Mouse (Mus musculus) cerebellum, postnatal 10 days (tissue): Measurements from ENCODE around the gene Gpatch2.

Source experiments
- DNase-seq, 2 experiments: peaks; one replicate each; pipeline ENCODE4 v3.0.0; 2021; ENCODE audit warnings: mixed read lengths in 2 of 2

Gene Gpatch2

DNA sequence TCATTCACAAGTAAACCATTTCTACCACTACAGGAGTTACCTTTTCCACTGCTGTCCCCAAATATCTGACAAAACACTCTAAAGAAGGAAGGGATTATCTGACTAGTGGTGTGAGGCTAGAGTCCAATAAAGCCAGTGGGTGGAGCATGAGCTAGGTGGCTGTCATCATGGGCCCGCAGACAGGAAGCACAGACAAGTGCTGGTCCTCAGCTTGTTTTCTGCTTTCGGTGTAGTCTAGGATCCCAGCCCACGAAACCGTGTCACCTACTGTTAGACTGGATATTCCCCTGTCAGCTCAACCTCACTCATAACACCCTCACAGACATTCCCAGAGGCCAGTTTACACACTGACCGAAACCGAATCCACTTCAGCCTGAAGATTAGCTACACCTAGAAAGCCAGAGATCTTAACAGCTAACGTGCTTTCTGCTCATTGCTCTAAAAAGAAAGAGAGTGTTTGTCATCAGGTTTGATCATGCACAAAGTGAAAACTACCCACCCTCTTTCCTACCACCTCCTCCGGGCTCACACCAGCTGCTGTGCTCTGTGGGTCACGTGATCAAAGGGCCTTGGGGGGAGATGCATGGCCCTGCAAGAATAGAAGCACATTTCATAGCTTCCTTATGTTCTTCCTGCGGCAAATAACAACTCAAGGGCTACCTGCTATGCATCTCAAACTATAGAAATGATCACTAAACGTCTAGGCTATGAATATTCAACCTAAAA lies 161.8 kb downstream of the Gpatch2 start:
- DNase-seq, result no peak

GRCm38 (mm10) chr1:187377865-187378524 lies 162.7 kb downstream of the Gpatch2 start:
- no peak for DNase-seq

DNA sequence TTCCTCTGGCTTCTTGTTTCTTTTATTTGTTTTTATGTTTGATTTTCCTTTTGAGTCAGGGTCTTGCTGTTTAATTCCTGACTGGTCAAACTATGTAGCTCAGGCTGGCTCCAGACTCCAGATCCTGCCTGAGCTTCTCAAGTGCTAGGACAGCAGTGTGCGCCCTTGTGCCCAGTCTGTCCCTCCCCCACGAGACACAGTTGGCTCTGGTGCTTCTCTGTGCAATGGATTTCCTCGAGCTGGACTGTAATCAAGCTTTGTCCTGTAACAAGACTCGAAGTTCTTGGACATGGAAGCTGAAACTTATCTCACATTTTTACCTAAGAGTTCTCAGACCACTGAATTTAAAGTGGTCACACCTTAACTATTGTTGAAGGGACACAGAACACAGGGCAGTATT lies 174.2 kb downstream of the Gpatch2 start:
- DNase-seq, result no peak

GRCm38 (mm10) chr1:187400834-187401233 lies 185.5 kb downstream of the Gpatch2 start:
- DNase-seq, result no peak
